ENCODE assay signal across 14 mouse cellular contexts in the genomic region with DNA sequence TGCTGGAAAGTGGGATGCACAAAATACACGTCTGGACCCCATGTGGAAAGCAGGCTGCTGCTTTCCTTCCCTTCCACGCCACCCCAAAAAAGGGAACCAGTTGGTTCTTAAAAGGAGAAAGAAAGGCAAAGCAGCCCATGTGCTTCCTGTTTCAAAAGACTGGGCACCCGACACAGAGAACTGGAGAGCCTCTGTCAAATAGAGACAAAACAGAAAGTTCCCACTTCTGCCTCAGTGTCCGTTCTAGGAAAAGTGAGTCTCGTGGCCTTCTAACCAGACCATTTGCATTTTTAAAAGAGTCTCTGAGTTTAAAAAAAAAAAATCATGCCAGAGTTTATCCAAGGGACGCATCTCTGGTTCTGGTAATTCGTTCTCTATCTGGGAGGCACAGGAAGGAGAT. TPM values are rescaled to one million over a fixed set of nuclear protein-coding genes. Genes with fewer than 3 reads are reported as not detected.
DNase-seq lines count a peak whose midpoint lies in the region; ATAC-seq lines count a peak whose summit lies in the region.
"Had no signal": no experiment of that assay in that cellular context is flagged by ENCODE, and none has a peak within 500 bp of the region (broad histone marks: within the 10 kb centered on the region; RNA-seq: fewer than 3 reads in every experiment).

No protein-coding gene starts in this region.

- WGBS in forebrain, embryonic 11.5 days, result 83% methylated on average over 7 of the region's 7 CpGs
- 76% methylated on average over 7 of the region's 7 CpGs for WGBS in midbrain, embryonic 15.5 days

- no peaks in the 10 kb centered on the region for H3K27me3 ChIP-seq in forebrain, embryonic 11.5 days (ENCODE audit: control insufficient read depth, insufficient read depth, low read length)
- H3K27me3 ChIP-seq in midbrain, embryonic 15.5 days (replicated peaks), result no peaks in the 10 kb centered on the region
- H3K27me3 ChIP-seq: lung, embryonic 15.5 days had no signal

- H3K4me1 ChIP-seq in forebrain, embryonic 11.5 days (replicated peaks; ENCODE audit: control insufficient read depth, insufficient read depth, low read length), result peaks cover 4% of the 10 kb centered on the region
- peaks cover 4% of the 10 kb centered on the region for H3K4me1 ChIP-seq in midbrain, embryonic 15.5 days
- H3K4me1 ChIP-seq: lung, embryonic 15.5 days had no signal

- no peaks in the 10 kb centered on the region for H3K9me3 ChIP-seq in forebrain, embryonic 11.5 days (ENCODE audit: control insufficient read depth, low read length)
- H3K9me3 ChIP-seq in midbrain, embryonic 15.5 days, result no peaks in the 10 kb centered on the region
- H3K9me3 ChIP-seq: lung, embryonic 15.5 days had no signal

- H3K36me3 ChIP-seq in forebrain, embryonic 11.5 days (ENCODE audit: control insufficient read depth, insufficient read depth, low read length), result no peaks in the 10 kb centered on the region
- no peaks in the 10 kb centered on the region for H3K36me3 ChIP-seq in midbrain, embryonic 15.5 days (replicated peaks)
- H3K36me3 ChIP-seq: lung, embryonic 15.5 days had no signal

- peak; percentile 5 to 9 for DNase-seq in heart, postnatal 10 days
- DNase-seq in heart, postnatal 14 days, result no peak
- DNase-seq in thymus, postnatal 25 days, result peak; percentile 8
- no peak for DNase-seq in thymus, postnatal 14 days
- DNase-seq in forebrain, embryonic 11.5 days (ENCODE audit: low spot score), result no peak
- no peak for DNase-seq in cerebellum, adult 11-12 months
- DNase-seq: adrenal gland, postnatal 14 days; cerebellum, adult 11 months; kidney, postnatal 36 days had no signal

- intact Hi-C loops in heart, postnatal 10 days (cut with DNase I), result no loop called here
- intact Hi-C loops in heart, postnatal 14 days (cut with DNase I), result no loop called here

- ATAC-seq in megakaryocyte, adult 5-6 weeks (ENCODE audit: poor library complexity, severe bottlenecking), result peak; percentile 88
- no peak for ATAC-seq in forebrain, embryonic 11.5 days (replicated peaks; ENCODE audit: low FRiP score)
- no peak for ATAC-seq in midbrain, embryonic 15.5 days (replicated peaks)
- ATAC-seq: CD4-positive, CD25-positive, alpha-beta regulatory T cell, adult 4 months; intestine, embryonic 16.5 days had no signal

- H3K27ac ChIP-seq in forebrain, embryonic 11.5 days (ENCODE audit: low read depth, low read length), result no peak overlapping the region
- no peak overlapping the region for H3K27ac ChIP-seq in midbrain, embryonic 15.5 days
- H3K27ac ChIP-seq: lung, embryonic 15.5 days had no signal

- no peak overlapping the region for H3K4me3 ChIP-seq in forebrain, embryonic 11.5 days (ENCODE audit: low read depth, low read length)
- H3K4me3 ChIP-seq in midbrain, embryonic 15.5 days, result no peak overlapping the region
- H3K4me3 ChIP-seq: lung, embryonic 15.5 days had no signal

- no peak overlapping the region for H3K9ac ChIP-seq in forebrain, embryonic 11.5 days (ENCODE audit: low read length)
- H3K9ac ChIP-seq in midbrain, embryonic 15.5 days, result no peak overlapping the region
- H3K9ac ChIP-seq: lung, embryonic 15.5 days had no signal

- H3K4me2 ChIP-seq in forebrain, embryonic 11.5 days (ENCODE audit: low read depth, low read length, severe bottlenecking), result no peak overlapping the region
- no peak overlapping the region for H3K4me2 ChIP-seq in midbrain, embryonic 15.5 days
- H3K4me2 ChIP-seq: lung, embryonic 15.5 days had no signal

RNA-seq across cellular contexts. Expression of a gene that starts 47.7 kb away (rescaled TPM):
- total RNA-seq in heart, postnatal 10 days (2021), result 10 to 100 TPM; 38.2 to 41.3 TPM
- total RNA-seq in heart, postnatal 14 days (2021), result 10 to 100 TPM; 35.1 to 35.8 TPM
- total RNA-seq in megakaryocyte, adult 5-6 weeks (2015), result 45.0 and 48.4 TPM in 2 replicates
- 47.9 and 73.7 TPM in 2 replicates for total RNA-seq in megakaryocyte, adult 5-6 weeks (2017)
- polyA plus RNA-seq in forebrain, embryonic 11.5 days (2014; fragmentation: Nextera tagmentation; extraction: Ambion mirVana), result 5.1 and 6.6 TPM in 2 replicates
- 7.0 and 9.7 TPM in 2 replicates for polyA plus RNA-seq in midbrain, embryonic 15.5 days (2015; fragmentation: Nextera tagmentation; extraction: Ambion mirVana)

Comparison
In these comparisons a context has a peak if more than half of its experiments do, and no peak if none do; other contexts are left out.
1. DNase-seq: peak in heart, postnatal 10 days (2 of 2) and thymus, postnatal 25 days (single experiment); none in heart, postnatal 14 days (0 of 2), thymus, postnatal 14 days (single experiment), forebrain, embryonic 11.5 days (single experiment) and cerebellum, adult 11-12 months (single experiment).